Mouse (Mus musculus) CH12.LX (cell line): ENCODE measurements around the gene Tal1. TPM values are rescaled to one million over a fixed set of nuclear protein-coding genes. Genes with fewer than 3 reads are reported as not detected.

ENCODE experiments used
- DNase-seq: peaks from one replicate; pipeline ENCODE4 v3.0.0-alpha.2; 2013; ENCODE audit errors: extremely low read depth
- H3K27ac ChIP-seq: 2 replicates; pipeline ENCODE4 v1.5.1; 2012; ENCODE audit warnings: low read depth, mild to moderate bottlenecking, control low read depth, moderate library complexity; ENCODE audit not compliant: insufficient read depth
- H3K27me3 ChIP-seq: replicated peaks from 2 replicates; pipeline ENCODE3; 2012; ENCODE audit warnings: inconsistent platforms
- H3K36me3 ChIP-seq, 2 experiments: replicated peaks in 1 of 2; 2 replicates each; pipeline versions ENCODE3 to v1.6.1; 2012; ENCODE audit warnings: inconsistent platforms in 1 of 2, low read length in 1 of 2, mild to moderate bottlenecking in 1 of 2, mixed read lengths in 1 of 2, moderate library complexity in 1 of 2; ENCODE audit not compliant: control insufficient read depth in 1 of 2, insufficient read depth in 1 of 2
- H3K4me1 ChIP-seq, 2 experiments: 2 replicates each; pipeline ENCODE4 v1.6.1; 2012; ENCODE audit warnings: inconsistent platforms in 1 of 2, moderate library complexity in 1 of 2; ENCODE audit not compliant: insufficient read depth in 2 of 2, control insufficient read depth in 1 of 2
- H3K4me2 ChIP-seq: 2 replicates; pipeline ENCODE4 v1.6.1; 2012; ENCODE audit warnings: low read depth, mild to moderate bottlenecking, control low read depth; ENCODE audit not compliant: poor library complexity, insufficient read depth, severe bottlenecking
- H3K4me3 ChIP-seq, 3 experiments: fragments of 150-350 bp in 1 of 3; sonication (generic) in 1 of 3; replicated peaks in 1 of 3; 2 replicates each; pipeline versions ENCODE3 to v1.5.1; 2011 to 2012; ENCODE audit warnings: low read depth in 2 of 3, low read length in 2 of 3, mild to moderate bottlenecking in 2 of 3, moderate library complexity in 2 of 3, control low read depth in 1 of 3, improper control_type of control experiment in 1 of 3, inconsistent platforms in 1 of 3, mixed read lengths in 1 of 3; ENCODE audit not compliant: poor library complexity in 1 of 3
- H3K79me2 ChIP-seq: replicated peaks from 2 replicates; pipeline ENCODE4 v1.6.1; 2012; ENCODE audit warnings: mild to moderate bottlenecking, moderate library complexity; ENCODE audit not compliant: control insufficient read depth, poor library complexity, insufficient read depth, severe bottlenecking; ENCODE audit errors: extremely low read depth
- H3K9ac ChIP-seq: 2 replicates; pipeline ENCODE4 v1.6.1; 2012; ENCODE audit warnings: low read depth, mild to moderate bottlenecking, control low read depth, moderate library complexity; ENCODE audit not compliant: insufficient read depth
- H3K9me3 ChIP-seq: replicated peaks from 2 replicates; pipeline ENCODE3; 2012; ENCODE audit warnings: low read length, inconsistent platforms, mixed read lengths
- CTCF ChIP-seq, 2 experiments: IDR thresholded peaks in 1 of 2; conservative IDR thresholded peaks in 1 of 2; 2 replicates each; pipeline ENCODE4 v1.5.1; 2011 to 2012; ENCODE audit warnings: low read depth in 2 of 2, low read length in 2 of 2, improper control_type of control experiment in 1 of 2, inconsistent platforms in 1 of 2, mild to moderate bottlenecking in 1 of 2, moderate library complexity in 1 of 2
- ETS1 ChIP-seq: conservative IDR thresholded peaks from 2 replicates; pipeline ENCODE4 v1.6.1; 2012; ENCODE audit warnings: low read depth, mild to moderate bottlenecking, inconsistent platforms, low read length, improper control_type of control experiment, moderate library complexity
- HCFC1 ChIP-seq: IDR thresholded peaks from 2 replicates; pipeline ENCODE4 v1.6.1; 2012; ENCODE audit warnings: low read depth, mild to moderate bottlenecking, inconsistent platforms, low read length, improper control_type of control experiment
- KAT2A ChIP-seq: IDR thresholded peaks from 2 replicates; pipeline ENCODE4 v1.6.1; 2012; ENCODE audit warnings: low read length, improper control_type of control experiment, inconsistent platforms; ENCODE audit not compliant: insufficient replicate concordance
- MAFK ChIP-seq: IDR thresholded peaks from 2 replicates; pipeline ENCODE4 v1.6.1; 2011; ENCODE audit warnings: low read length, improper control_type of control experiment; ENCODE audit not compliant: insufficient replicate concordance
- MAX ChIP-seq: IDR thresholded peaks from 2 replicates; pipeline ENCODE4 v1.6.1; 2011; ENCODE audit warnings: low read length, improper control_type of control experiment
- MYC ChIP-seq: IDR thresholded peaks from 2 replicates; pipeline ENCODE4 v1.6.1; 2011; ENCODE audit warnings: low read depth, mild to moderate bottlenecking, improper control_type of control experiment, low read length
- PAX5 ChIP-seq: IDR thresholded peaks from 2 replicates; pipeline ENCODE4 v1.6.1; 2012; ENCODE audit warnings: low read length, inconsistent platforms, mixed read lengths
- RAD21 ChIP-seq: IDR thresholded peaks from 2 replicates; pipeline ENCODE4 v1.6.1; 2011; ENCODE audit warnings: low read depth, mild to moderate bottlenecking, low read length, improper control_type of control experiment, moderate library complexity
- RCOR1 ChIP-seq: conservative IDR thresholded peaks from 2 replicates; pipeline ENCODE4 v1.6.1; 2012; ENCODE audit warnings: low read depth, mild to moderate bottlenecking, inconsistent platforms, low read length, improper control_type of control experiment
- SIN3A ChIP-seq: IDR thresholded peaks from 2 replicates; pipeline ENCODE4 v1.6.1; 2012; ENCODE audit warnings: low read length, improper control_type of control experiment, inconsistent platforms
- USF2 ChIP-seq: conservative IDR thresholded peaks from 2 replicates; pipeline ENCODE4 v1.6.1; 2011; ENCODE audit warnings: low read depth, low read length, improper control_type of control experiment
- ZKSCAN1 ChIP-seq: IDR thresholded peaks from 2 replicates; pipeline ENCODE4 v1.6.1; 2012; ENCODE audit warnings: low read depth, inconsistent platforms, low read length, improper control_type of control experiment, borderline replicate concordance
- dilution Hi-C: fragments of 300-500 bp; cut with MboI; formaldehyde crosslinking; loops from 2 replicates; pipeline ENCODE4 v1.14.3; 2020; ENCODE audit warnings: low sequenced_read_pairs; ENCODE audit not compliant: extremely low pct_unique_long_range_greater_than_20kb, extremely low pct_ligation_motif_present
- in situ Hi-C: fragments of 300-500 bp; cut with MboI; formaldehyde crosslinking; loops from 3 replicates; pipeline ENCODE4 v1.14.3; 2019; ENCODE audit warnings: low sequenced_read_pairs, low pct_ligation_motif_present, low pct_unique_long_range_greater_than_20kb, mixed read lengths
- polyA plus RNA-seq: library from polyadenylated mRNA; unstranded; fragments of >175 nt; gene quantifications from 2 replicates; pipeline ENCODE4 v1.2.1, GENCODE M21; 2012; ENCODE audit warnings: low read depth; ENCODE audit not compliant: insufficient read length
- total RNA-seq, 2 experiments: library from RNA; depleted of rRNA; stranded (reverse); fragments of 300-350 nt in 1 of 2; fragments of >200 nt in 1 of 2; gene quantifications; 2 replicates each; pipeline ENCODE4 v1.2.3; 2012 to 2014

Tal1 gene
- total and polyA plus RNA-seq, 3 experiments: 0.12 to 0.34 (median 0.13) TPM

DNA sequence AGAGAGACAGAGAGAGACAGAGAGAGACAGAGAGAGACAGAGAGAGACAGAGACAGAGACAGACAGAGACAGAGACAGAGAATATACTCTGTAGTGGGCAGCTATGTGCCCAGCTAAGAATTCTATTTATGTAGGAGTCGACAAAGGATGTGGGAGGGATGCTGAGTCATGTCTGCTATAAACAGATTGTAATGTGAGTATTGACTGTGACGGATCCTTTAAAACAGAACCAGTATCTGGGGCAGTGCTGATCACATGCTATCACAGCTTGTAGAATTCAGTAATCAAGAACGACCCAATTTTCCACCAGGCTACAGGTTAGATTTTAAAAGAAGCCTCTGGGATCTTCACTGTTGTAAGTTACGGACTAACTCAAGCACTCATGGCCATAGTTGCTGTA lies 47.3 kb downstream of the Tal1 start:
- H3K36me3 ChIP-seq: no peaks in the 10 kb centered on the region
- H3K4me2 ChIP-seq: no peak overlapping the region
- H3K79me2 ChIP-seq: no peaks in the 10 kb centered on the region
- H3K9ac ChIP-seq: no peak overlapping the region
- H3K4me1 ChIP-seq: no peaks in the 10 kb centered on the region
- H3K4me3 ChIP-seq: no peak overlapping the region
- no peak overlapping the region for H3K27ac ChIP-seq
- dilution Hi-C loops (no loop called here), in situ Hi-C loops (no loop called here)
- H3K9me3 ChIP-seq: peaks cover 3% of the 10 kb centered on the region
- H3K27me3 ChIP-seq: peaks cover 41% of the 10 kb centered on the region
- TF ChIP-seq ZKSCAN1 (no peak), RAD21 (no peak), MYC (no peak), ETS1 (no peak), MAX (no peak), USF2 (no peak), KAT2A (no peak), HCFC1 (no peak), SIN3A (no peak), MAFK (no peak)
- no peak for DNase-seq

DNA sequence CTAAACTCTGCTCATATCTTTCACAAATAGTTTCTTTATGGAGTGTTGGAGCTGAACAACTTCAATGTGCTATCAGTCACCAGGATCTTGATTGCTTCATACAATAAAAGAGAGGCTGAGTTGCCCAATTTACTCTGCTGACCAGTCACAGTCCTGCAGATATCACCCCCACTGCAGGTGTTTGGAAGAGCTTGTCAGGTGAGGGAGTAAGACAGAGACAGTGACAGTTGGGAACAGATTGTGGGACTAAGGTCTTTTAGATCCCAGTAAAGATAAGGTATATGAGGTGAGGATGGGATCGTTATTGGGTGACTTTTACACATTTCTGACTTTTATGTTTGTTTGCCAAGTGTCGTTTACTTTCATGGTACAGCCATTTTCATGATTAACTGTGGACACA lies 54.9 kb downstream of the Tal1 start:
- Histone ChIP-seq H3K9ac (no peak overlapping the region), H3K27me3 (peaks cover 62% of the 10 kb centered on the region), H3K4me2 (no peak overlapping the region), H3K27ac (no peak overlapping the region), H3K4me3 (no peak overlapping the region), H3K79me2 (no peaks in the 10 kb centered on the region), H3K36me3 (no peaks in the 10 kb centered on the region), H3K4me1 (no peaks in the 10 kb centered on the region), H3K9me3 (peaks cover 3% of the 10 kb centered on the region)
- in situ Hi-C loops: no loop called here
- TF ChIP-seq RCOR1: no peak
- dilution Hi-C loops: no loop called here
- DNase-seq: no peak

DNA sequence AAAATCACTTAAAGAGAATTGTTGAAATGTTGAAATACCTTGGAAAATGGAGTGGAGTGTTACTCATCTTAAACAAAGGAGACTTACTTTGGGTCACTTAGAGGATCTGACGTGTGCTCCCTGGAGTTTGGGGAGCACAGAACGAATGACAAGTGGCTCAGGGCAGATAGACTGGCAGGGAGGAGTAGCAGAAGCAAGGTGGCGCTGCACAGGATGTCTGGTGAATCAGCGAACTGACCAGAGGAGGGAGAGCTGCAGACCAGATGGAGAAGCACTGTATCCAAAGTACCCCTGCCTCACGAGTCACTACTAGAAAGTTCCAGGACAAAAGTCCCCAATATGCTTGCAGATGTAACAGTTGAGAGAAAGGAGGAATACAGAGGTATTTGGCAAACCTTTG lies 57.0 kb downstream of the Tal1 start:
- no peak overlapping the region for H3K4me3 ChIP-seq
- dilution Hi-C loops: no loop called here
- DNase-seq: no peak

More for the DNA sequence above, 57.0 kb downstream of the Tal1 start:
- H3K4me1 ChIP-seq: peaks cover 0 to 3% of the 10 kb centered on the region in 2 experiments; a peak in 1 of 4 replicates
- H3K27ac ChIP-seq: no peak overlapping the region
- no peak overlapping the region for H3K4me2 ChIP-seq
- no peaks in the 10 kb centered on the region for H3K79me2 ChIP-seq
- H3K9ac ChIP-seq: no peak overlapping the region
- no peaks in the 10 kb centered on the region for H3K36me3 ChIP-seq
- H3K27me3 ChIP-seq: peaks cover 69% of the 10 kb centered on the region
- H3K9me3 ChIP-seq: no peaks in the 10 kb centered on the region
- in situ Hi-C loops: no loop called here
- TF ChIP-seq CTCF (conservative IDR thresholded peaks at IDR 0.05 in 1 of 2, IDR thresholded peaks at IDR 0.05 in 1 of 2; ENCODE audit: low read depth in 2 of 2, low read length in 2 of 2): peak in 1 of 2 experiments; percentile 40; a peak in 2 of 4 replicates
- no peak for TF ChIP-seq PAX5
